Mouse (Mus musculus): ENCODE results near the gene Lgi4.
A peak's percentile ranks its signal among the peaks of the same experiment; 100 is the strongest.

Gene Lgi4

GRCm38 (mm10) chr7:31052636-31053434 is 6.3 kb upstream of the Lgi4 start:
- peak; percentile 74 for DNase-seq

- no peak for DNase-seq
Observed at GRCm38 (mm10) chr7:31053882-31054447, 5.2 kb upstream of the Lgi4 start.

GRCm38 (mm10) chr7:31054661-31055320 is 4.4 kb upstream of the Lgi4 start:
- no peak for DNase-seq

- no peak for DNase-seq
Observed at GRCm38 (mm10) chr7:31055354-31055824, 3.8 kb upstream of the Lgi4 start.

GRCm38 (mm10) chr7:31055883-31056282 is 3.3 kb upstream of the Lgi4 start:
- DNase-seq, result no peak

- no peak for DNase-seq
Observed at GRCm38 (mm10) chr7:31056448-31056847, 2.7 kb upstream of the Lgi4 start.

GRCm38 (mm10) chr7:31057071-31057470 is 2.1 kb upstream of the Lgi4 start, which contains the start of gene Fxyd1:
TSS of gene Fxyd1 (minus strand) at chr7:31057199.
- DNase-seq, result no peak

GRCm38 (mm10) chr7:31057730-31058129 is 1.4 kb upstream of the Lgi4 start:
- DNase-seq, result no peak

- DNase-seq, result no peak
Observed at GRCm38 (mm10) chr7:31058211-31058610, 931 bp upstream of the Lgi4 start.

- no peak for DNase-seq
Observed at GRCm38 (mm10) chr7:31059919-31060620, 928 bp downstream of the Lgi4 start.

GRCm38 (mm10) chr7:31060621-31061010 is 1.5 kb downstream of the Lgi4 start:
- DNase-seq, result no peak

GRCm38 (mm10) chr7:31063074-31063560 is 4.0 kb downstream of the Lgi4 start:
- DNase-seq, result no peak

GRCm38 (mm10) chr7:31067836-31068235 is 8.7 kb downstream of the Lgi4 start:
- peak; percentile 55 for DNase-seq

GRCm38 (mm10) chr7:31069491-31069890 is 10.3 kb downstream of the Lgi4 start:
- no peak for DNase-seq

GRCm38 (mm10) chr7:31070324-31070723 is 11.2 kb downstream of the Lgi4 start:
- DNase-seq, result no peak

- no peak for DNase-seq
Observed at GRCm38 (mm10) chr7:31072326-31072725, 13.2 kb downstream of the Lgi4 start.

- DNase-seq, result no peak
Observed at GRCm38 (mm10) chr7:31073546-31073945, 14.4 kb downstream of the Lgi4 start.

GRCm38 (mm10) chr7:31074061-31074712 is 15.0 kb downstream of the Lgi4 start:
- DNase-seq, result no peak

GRCm38 (mm10) chr7:31074713-31075069 is 15.5 kb downstream of the Lgi4 start:
- DNase-seq, result no peak

- no peak for DNase-seq
Observed at GRCm38 (mm10) chr7:31076492-31076891, 17.4 kb downstream of the Lgi4 start, which contains the start of gene Fxyd3. TSS of gene Fxyd3 (minus strand) at chr7:31076704.

- no peak for DNase-seq
Observed at GRCm38 (mm10) chr7:31077470-31077869, 18.3 kb downstream of the Lgi4 start.

GRCm38 (mm10) chr7:31077885-31078445 is 18.8 kb downstream of the Lgi4 start:
- DNase-seq, result peak; percentile 56

Data from right cerebral cortex, postnatal 14 days (tissue).